Mouse (Mus musculus) mouse embryonic stem cell (cell line): ENCODE data around the gene Slc1a6.
"Not testable (repeated sequence)": the region's sequence is repeated elsewhere in the genome, so short reads cannot be mapped to it uniquely, and the experiment has no call there.

Experiments used
- in situ Hi-C, 2 experiments: fragments of 300-500 bp; cut with MboI; formaldehyde crosslinking; loops; 1 replicate in 1 of 2; 3 replicates in 1 of 2; pipeline ENCODE4 v1.14.3; 2019 to 2020; ENCODE audit warnings: low sequenced_read_pairs in 2 of 2, low pct_unique_long_range_greater_than_20kb in 1 of 2, mixed read lengths in 1 of 2; ENCODE audit not compliant: unreplicated experiment in 1 of 2

The Slc1a6 gene

DNA sequence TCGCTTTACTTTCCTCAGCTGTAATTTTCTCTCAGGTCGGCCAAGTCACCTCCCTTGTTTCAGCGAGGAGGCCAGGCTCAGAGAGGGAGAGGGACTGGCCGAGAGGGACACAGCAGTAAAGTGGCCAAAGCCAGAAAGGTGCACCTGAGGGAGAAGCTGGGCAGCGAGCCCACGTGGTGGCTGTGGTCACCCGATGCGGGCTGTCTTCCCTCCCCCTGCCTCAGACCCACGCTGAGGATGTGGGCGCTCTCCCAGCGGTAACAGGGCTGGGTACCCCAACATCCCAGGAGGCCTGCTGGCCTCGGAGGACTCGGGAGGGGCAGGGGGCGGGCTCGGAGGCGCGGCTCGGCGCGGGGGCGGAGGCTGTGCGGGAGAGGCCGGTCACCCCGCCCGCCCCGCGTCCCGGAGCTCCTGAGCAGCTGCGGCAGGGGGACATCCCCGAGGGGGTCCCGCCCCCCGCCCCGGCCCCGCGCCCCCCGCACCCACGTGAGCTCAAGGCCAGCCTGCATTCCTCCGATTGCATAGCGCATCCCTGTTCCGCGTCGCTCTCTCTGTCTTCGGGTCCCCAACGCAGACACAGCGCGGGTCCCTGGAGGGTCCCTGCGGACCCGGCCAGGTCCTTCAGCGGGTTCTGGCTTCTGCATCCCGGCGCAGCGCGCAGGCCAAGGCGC, at the start of gene Slc1a6:
TSS of gene Slc1a6 (plus strand) at position 516 of the 671 bp plus-strand sequence.
- in situ Hi-C loops, result loop anchor here (25.0 kb wide), 1 partner anchor 332 kb away; no protein-coding TSS in a partner anchor

DNA sequence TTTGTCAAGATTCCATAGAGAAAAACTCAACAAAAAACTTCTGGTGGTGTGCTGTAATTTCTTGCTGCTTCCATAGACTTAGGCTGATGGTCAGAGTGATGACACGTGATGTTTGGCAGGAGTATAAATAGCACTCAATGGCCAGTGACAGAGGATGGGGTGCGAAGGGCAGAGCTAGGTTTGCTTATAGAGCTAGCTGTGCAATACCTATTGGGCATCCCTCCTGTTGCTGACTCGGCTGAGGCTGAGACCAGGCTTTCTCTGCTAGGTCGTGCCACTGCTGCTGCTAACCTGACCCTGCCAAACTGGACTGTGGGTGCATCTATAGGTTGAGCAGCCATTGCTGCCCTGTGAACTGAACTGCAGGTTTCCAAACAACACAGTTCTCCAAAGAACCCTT, 40.5 kb upstream of the Slc1a6 start:
- in situ Hi-C loops, result loop anchor here in 1 of 2 experiments (10.0 kb wide), 1 partner anchor 215 kb away; no protein-coding TSS in a partner anchor

DNA sequence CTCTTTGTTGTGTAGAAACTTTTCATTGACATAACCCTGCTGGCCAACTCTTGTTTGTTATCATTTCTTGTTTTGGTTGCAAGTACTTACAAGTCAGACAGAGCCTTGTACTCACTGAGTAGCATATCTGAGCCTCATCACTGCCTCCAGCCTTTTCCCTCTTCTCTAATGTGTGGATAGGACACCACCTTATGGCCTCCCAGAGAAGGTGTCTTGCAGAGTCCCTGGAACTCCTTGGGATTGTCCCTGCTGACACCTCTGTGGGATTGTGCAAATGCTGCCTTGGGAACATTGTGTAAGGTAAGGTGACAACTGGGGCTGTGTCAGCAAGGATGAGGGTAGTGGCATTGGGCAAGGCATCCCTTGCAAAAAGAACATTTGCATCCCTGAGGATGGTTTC, 36.6 kb upstream of the Slc1a6 start:
- in situ Hi-C loops, result loop anchor here in 1 of 2 experiments (10.0 kb wide), 1 partner anchor 219 kb away; no protein-coding TSS in a partner anchor

DNA sequence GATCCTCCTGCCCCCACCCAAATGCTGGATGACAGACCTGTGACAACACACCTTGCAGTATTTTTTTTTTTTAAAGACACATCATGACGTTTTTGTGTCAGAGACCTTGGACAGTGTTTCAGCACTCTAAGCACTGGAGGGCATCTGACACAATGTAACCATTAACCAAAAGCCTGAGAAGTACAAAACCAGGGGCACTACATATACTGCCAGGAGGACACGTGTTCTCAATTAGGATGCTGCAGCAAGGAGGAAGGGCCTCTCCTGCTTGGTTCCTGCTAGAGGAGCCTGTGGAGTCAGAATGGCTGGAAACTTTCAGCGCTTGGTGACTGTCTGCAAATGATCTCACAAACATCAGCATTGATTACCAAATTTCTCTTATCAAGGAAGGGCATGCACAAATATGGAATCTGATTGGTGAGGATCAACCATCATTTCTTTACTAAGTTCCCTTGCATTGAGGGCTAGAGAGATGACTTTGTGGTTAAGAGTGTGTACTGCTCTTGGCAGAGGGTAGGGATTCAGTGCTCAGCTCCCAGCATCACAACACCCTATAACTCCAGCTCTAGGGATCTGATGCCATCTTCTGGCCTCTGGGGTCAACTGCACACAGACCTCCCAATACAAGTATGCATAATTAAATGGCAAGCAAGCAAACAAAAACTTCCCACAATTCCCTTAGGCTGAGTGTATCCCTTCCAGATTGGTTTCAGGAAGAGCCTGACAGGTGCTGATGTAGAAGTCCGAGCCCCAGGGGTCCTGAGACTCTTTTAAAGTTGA, 34.7 kb upstream of the Slc1a6 start:
- in situ Hi-C loops, result loop anchor here in 1 of 2 experiments (10.0 kb wide), 1 partner anchor 221 kb away; no protein-coding TSS in a partner anchor

DNA sequence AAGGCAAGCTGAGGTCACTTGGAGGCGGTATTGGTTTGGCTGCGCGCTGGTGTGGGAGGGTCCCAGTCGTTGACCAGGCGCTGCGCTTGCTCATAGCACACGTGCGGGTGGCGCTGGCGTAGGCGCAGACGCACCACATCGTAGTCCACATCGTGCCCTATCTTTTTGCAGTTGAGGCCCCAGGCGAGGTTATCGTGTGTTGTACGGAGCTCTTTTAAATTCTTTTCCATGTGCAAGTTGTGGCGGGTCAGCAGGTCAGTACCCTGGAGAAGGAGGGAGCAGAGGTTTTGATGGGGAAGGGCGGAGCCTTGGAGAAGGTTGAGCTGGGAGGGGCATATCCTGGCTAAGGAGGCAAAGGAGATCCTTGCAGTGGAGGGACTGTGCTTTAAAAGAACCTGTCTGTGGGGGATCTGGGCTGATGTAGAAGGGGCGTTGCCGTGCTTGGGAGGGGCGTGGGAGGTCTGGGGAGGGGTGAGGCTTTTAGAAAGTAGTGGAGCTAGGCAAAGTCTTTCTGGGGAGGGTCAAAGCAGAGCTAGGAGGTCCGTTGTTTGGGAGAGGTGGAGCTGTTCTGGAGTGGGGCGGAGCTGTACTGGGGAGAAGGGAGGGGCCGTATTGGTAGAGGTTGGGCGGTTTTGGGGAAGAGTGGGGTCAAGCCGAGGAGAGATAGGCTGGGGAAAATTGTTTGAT, 33.1 kb upstream of the Slc1a6 start:
- in situ Hi-C loops, result loop anchor here in 1 of 2 experiments (10.0 kb wide), 1 partner anchor 222 kb away; no protein-coding TSS in a partner anchor

DNA sequence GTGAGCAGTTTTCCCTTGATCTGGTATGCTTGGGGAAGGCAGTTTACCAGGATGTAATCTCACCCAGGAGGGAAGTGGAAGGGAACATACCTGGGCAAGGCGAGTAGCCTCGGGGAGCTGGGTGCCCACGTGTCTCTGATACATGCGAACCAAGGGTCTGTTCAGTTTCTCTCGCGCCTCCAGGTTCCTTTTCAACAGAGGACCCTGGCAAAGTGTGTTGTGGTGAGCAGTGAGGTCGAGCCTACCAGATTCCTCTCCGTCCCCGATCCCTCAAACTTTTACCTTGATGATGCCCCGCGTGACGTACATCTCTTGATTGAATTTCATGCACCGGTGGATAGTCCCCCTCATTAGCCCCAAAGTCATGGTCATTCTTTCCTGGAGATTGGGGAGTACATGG, 32.1 kb upstream of the Slc1a6 start:
- in situ Hi-C loops, result loop anchor here in 1 of 2 experiments (10.0 kb wide), 1 partner anchor 223 kb away; no protein-coding TSS in a partner anchor

DNA sequence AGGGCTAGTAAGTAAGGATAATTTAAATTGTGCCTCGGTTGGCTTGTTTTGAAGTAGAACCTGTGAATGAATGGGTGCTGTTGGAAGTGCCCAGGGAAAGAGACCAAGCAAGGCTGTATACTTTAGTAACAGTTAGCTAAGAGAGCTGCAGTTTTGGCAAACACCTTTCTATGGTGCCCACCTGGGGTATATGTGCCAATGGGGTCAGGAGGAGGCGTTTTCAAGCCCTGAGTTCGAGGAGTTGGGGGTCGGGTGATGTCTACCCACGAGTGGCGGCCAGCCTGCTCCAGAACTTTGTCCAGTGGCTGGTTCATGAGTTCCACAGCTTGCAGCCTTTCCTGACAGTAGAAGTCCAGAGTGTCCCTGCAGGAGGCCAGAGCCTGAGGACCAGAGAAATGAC, 31.4 kb upstream of the Slc1a6 start:
- in situ Hi-C loops, result loop anchor here in 1 of 2 experiments (10.0 kb wide), 1 partner anchor 224 kb away; no protein-coding TSS in a partner anchor

DNA sequence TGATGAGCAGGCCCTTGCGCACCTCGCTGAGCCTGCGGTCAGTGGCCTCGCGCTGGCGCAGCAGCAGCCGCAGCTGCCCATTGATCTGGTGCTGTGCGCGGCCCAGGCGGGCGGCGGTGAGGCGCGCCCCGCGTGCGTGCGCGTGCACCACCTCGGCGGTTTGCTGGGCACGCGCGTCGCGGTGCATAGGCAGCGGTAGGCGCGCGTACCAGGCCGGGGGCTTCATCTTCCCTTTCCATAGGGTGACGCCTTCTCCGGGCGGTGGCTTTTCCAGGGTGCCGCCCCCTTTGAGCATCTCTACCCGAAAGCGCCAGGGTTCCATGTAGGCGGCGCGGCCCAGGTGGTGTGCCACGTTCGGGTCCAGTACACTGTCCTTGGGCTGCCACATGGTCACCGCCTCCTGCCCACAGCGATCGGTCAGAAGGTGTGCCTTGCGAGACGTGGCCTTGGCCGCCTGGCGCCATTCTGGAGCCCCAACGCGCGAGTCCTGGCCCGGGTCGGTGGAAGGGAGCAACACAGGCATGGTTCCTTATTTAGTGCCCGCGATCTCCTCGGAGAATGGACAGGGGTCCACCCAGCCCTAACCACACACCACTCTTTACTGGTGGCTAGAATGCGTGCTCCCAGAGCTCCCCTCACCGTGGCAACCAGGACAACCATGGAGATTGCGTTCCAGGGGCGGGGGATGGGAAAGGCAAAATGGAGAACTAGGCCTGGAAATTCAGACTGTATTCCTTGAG, 27.7 kb upstream of the Slc1a6 start, which contains the start of gene Ccdc105:
TSS of gene Ccdc105 (minus strand) at position 614 of the 740 bp plus-strand sequence.
- in situ Hi-C loops, result no loop called here

DNA sequence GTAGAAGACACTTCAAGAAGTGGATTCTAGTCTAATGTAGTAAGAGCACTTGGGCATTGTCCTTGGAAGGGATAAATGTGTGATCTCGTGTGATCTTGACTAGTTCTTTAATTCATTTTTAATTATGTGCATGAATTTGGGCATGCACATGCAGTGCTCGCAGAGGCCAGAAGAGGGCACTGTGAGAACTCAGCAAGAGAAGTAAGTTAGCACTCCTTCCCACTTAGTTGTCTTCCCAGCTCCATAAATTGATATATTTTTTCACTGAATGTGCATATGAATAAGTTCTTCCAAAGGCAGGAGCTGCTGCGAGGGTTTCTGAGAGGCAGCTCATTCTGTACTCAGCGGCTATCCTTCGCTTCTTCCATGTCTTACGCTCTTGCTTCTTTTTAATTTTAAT, 24.3 kb upstream of the Slc1a6 start:
- in situ Hi-C loops, result no loop called here

DNA sequence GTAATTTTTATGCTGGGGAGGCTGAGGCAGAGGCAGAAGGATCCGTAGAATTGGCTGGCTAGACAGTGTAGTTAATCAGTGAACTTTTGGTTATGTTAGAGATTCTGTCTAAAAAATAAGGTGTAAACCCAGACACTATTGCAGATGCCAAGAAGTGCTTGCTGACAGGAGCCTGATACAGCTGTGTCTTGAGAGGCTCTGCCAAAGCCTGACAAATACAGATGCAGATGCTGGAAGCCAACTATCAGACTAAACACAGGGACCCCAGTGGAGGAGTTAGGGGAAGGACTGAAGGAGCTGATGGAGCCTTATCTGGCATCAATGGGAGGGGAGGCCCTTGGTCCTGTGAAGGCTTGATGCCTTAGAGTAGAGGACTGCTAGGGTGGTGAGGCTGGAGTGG, 14.7 kb upstream of the Slc1a6 start:
- in situ Hi-C loops, result no loop called here

DNA sequence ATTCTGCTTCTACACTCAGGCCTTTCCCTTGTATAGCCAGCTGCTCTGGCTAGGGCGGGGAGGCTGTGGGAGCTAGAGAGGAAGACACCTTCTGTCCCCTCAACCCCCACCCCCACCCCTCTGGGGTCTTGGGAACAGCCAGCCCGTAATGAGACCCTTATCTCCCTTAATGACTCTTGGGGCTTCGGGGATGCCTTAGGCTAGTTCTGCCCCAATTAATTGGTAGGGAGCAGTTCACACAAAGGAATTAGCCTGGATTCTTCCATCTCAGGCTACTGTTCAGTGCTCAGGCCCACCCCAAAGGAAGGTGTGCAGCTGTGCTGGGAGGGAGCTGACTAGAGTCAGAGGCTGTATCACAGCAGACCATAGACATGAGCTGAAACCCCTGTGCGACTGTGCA, 4.5 kb upstream of the Slc1a6 start:
- in situ Hi-C loops, result loop anchor here (25.0 kb wide), 1 partner anchor 336 kb away; no protein-coding TSS in a partner anchor

DNA sequence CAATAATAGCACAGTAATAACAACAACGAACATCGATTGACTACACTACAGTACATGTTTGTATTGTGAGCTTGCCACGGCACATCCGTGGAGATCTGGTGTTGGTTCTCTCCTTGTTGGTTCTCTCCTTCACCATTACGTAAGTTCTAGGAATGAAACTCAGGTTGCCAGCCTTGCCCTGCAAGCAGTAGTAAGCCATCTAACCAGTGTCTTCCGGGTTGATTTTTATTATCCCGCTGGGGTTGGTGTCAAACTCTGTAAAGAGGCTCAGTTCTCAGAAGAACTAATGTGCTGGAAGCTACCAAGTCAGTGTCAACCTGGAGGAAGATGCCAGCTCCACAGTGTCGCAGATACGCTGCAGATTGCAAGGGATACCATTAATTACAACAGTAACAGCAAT, 769 bp upstream of the Slc1a6 start:
- in situ Hi-C loops, result loop anchor here (25.0 kb wide), 1 partner anchor 333 kb away; no protein-coding TSS in a partner anchor

DNA sequence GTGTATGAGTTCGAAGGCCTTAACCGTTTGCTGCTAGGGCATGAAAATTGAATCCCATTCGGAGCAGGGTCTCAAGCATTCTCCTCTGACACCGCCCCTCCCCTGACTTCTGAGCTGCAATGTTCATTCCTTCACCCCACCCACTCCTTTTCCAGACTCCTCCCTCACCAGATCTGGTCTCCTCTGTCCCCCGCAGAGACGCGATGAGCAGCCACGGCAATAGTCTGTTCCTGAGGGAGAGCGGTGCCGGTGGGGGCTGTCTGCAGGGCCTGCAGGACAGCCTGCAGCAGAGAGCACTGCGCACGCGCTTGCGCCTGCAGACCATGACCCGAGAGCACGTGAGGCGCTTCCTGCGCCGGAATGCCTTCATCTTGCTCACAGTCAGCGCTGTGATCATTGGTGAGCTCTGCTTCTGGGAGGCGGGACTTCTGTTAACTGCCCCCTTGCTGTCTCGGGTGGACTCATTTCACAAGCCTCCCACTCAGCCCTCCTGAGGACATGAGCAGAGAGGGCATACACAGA, 7.3 kb downstream of the Slc1a6 start:
- in situ Hi-C loops, result loop anchor here (25.0 kb wide), 1 partner anchor 325 kb away; no protein-coding TSS in a partner anchor

DNA sequence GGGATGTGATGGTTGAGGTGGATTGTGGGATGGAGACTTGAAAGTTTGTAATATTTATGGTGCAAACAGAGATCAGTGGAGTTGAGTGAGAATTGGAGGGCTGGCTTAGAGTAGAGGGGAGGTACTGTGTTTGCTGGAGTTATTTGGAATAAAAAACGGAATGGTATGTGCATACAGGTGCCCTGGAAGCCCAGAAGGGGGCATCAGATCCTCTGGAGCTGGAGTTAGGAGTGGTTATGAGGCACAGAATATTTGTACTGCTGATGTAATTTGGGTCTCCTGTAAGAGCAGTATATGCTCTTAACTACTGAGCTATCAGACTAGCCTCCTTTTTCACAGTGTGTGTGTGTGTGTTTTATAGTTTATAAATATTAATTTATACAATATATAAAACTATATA, 10.3 kb downstream of the Slc1a6 start:
- in situ Hi-C loops, result loop anchor here (25.0 kb wide), 1 partner anchor 322 kb away; no protein-coding TSS in a partner anchor

DNA sequence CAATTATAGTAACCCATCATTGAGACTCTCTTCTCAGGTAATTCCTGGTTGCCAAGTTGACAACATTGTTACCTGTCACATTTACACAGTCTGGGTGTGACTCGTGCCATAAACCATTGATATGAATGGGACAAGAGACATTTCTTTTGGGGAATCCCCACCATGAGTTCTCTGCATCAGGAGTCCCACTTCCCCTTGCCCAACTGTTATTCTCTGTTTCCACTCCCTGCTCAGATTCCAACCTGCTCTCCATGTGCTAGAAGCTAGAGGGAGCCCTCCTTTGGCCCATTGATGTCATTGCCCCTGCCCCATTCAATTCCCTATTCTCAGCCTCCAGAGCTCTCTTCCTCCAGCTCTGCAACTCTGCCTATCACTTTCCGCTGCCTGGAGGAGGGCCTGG, 21.2 kb downstream of the Slc1a6 start:
- in situ Hi-C loops, result no loop called here

DNA sequence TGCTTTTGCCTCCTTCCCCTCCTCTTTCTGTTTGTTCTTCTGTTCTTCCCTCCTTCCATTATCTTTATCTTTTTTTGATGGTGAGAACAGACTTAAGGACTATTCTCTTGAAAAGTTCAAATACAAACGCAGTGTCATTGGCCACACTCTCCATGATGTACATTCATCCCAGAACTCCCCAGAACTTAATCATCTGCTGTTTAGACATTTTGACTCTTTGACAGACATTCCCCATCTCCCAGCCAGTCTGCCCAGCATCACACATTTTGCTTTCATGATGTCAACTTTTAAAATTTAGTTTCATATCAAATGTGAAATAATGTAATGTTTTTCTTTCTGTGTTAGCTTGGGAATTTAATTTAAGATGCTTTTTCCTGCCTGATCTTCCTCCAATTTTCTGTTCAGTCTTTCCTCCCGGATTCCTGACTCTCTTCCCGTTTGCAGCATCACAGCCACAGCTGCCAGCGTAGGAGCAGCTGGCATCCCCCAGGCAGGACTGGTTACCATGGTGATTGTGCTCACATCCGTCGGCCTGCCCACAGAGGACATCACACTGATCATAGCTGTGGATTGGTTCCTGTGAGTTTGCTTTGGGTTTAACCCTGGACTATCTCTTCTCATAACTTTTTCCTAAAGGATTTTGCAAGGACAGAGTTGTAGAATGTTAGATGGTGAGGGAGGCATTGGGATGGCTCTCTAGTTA, 32.2 kb downstream of the Slc1a6 start:
- in situ Hi-C loops, result no loop called here

DNA sequence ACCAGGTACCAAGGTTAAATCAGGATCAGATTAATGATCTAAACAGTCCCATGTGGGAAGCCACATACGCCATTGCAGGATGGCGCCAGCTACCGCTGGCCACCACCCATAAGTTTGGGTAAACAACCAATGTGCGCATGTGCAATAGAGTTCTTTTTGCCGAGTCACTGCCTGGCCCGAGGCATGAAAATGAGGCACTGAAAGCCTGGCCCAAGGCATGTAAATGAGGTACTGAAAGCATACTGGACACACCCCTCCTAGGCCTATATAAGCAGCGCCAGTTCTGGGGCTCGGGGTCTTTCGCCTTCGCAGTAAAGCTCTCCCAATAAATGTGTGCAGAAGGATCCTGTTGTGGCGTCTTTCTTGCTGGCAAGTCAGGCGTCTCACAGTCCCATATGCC, 60.2 kb downstream of the Slc1a6 start:
- in situ Hi-C loops, result not testable (repeated sequence)
